In genomic region chr17:17623221-17623889, GRCm38 (mm10) we compare ENCODE assay signal across 8 mouse cellular contexts. TPM values are rescaled to one million over a fixed set of nuclear protein-coding genes. Genes with fewer than 3 reads are reported as not detected.
DNase-seq lines count a peak whose midpoint lies in the region; ATAC-seq and TF ChIP-seq lines count a peak whose summit lies in the region.

No protein-coding gene starts in this region.

- 2% methylated on average over 7 of the region's 7 CpGs for WGBS in cerebellum, adult 2 months
- WGBS in neural tube, embryonic 11.5 days, result 6% methylated on average over 7 of the region's 7 CpGs
- WGBS in limb, embryonic 13.5 days, result 5% methylated on average over 7 of the region's 7 CpGs
- 4% methylated on average over 7 of the region's 7 CpGs for WGBS in stomach, embryonic 16.5 days

- no peaks in the 10 kb centered on the region; the same call in 1 of the 2 replicates for H3K4me1 ChIP-seq in cerebellum, adult 2 months (ENCODE audit: control insufficient read depth, insufficient read depth, low read length)
- H3K4me1 ChIP-seq in neural tube, embryonic 11.5 days (ENCODE audit: control insufficient read depth, insufficient read depth, low read length), result peaks cover 6% of the 10 kb centered on the region; the same call in 1 of the 2 replicates
- H3K4me1 ChIP-seq in limb, embryonic 13.5 days, result peaks cover 28% of the 10 kb centered on the region
- peaks cover 13% of the 10 kb centered on the region for H3K4me1 ChIP-seq in stomach, embryonic 16.5 days (ENCODE audit: control insufficient read depth, insufficient read depth, low read length)

- ATAC-seq in neural tube, embryonic 11.5 days (ENCODE audit: insufficient read depth, low FRiP score, low TSS enrichment), result no peak
- no peak for ATAC-seq in limb, embryonic 13.5 days (ENCODE audit: low FRiP score, low read depth)
- no peak for ATAC-seq in stomach, embryonic 16.5 days (ENCODE audit: insufficient read depth, low FRiP score)
- no peak for ATAC-seq in activated CD4-positive, CD25-positive, alpha-beta regulatory T cell, adult 4 months

- no peaks in the 10 kb centered on the region for H3K27me3 ChIP-seq in cerebellum, adult 2 months (ENCODE audit: control insufficient read depth, insufficient read depth, low read length)
- no peaks in the 10 kb centered on the region for H3K27me3 ChIP-seq in neural tube, embryonic 11.5 days (ENCODE audit: control insufficient read depth, insufficient read depth, low read length)
- no peaks in the 10 kb centered on the region for H3K27me3 ChIP-seq in limb, embryonic 13.5 days
- no peaks in the 10 kb centered on the region for H3K27me3 ChIP-seq in stomach, embryonic 16.5 days (ENCODE audit: control insufficient read depth, insufficient read depth, low read length)

- no peak for TF ChIP-seq POLR2A in cerebellum, adult 2 months (IDR thresholded peaks at IDR 0.05; ENCODE audit: borderline replicate concordance, insufficient read depth, low read length)

- H3K4me3 ChIP-seq in cerebellum, adult 2 months (replicated peaks; ENCODE audit: insufficient read depth, low read depth, low read length), result peak overlapping the region; percentile 70
- peak overlapping the region; percentile 81 for H3K4me3 ChIP-seq in neural tube, embryonic 11.5 days (ENCODE audit: low read depth, low read length)
- peak overlapping the region; percentile 97 for H3K4me3 ChIP-seq in limb, embryonic 13.5 days
- H3K4me3 ChIP-seq in stomach, embryonic 16.5 days (replicated peaks; ENCODE audit: low read length), result peak overlapping the region; percentile 97

- no peak for TF ChIP-seq CTCF in cerebellum, adult 2 months (IDR thresholded peaks at IDR 0.05; ENCODE audit: borderline replicate concordance, insufficient read depth, low read depth, low read length)

- no peak for DNase-seq in cerebellum, adult 2 months
- DNase-seq in cerebellum, adult 11-12 months, result no peak
- no peak for DNase-seq in neural tube, embryonic 11.5 days (ENCODE audit: low spot score)
- DNase-seq in neural tube, embryonic 10.5 days (ENCODE audit: extremely low spot score, low spot score), result no peak
- no peak for DNase-seq in gastrocnemius, adult 18-20 months (ENCODE audit: low spot score)

- no peaks in the 10 kb centered on the region for H3K36me3 ChIP-seq in neural tube, embryonic 11.5 days (ENCODE audit: control insufficient read depth, insufficient read depth, low read length)
- H3K36me3 ChIP-seq in limb, embryonic 13.5 days, result no peaks in the 10 kb centered on the region
- H3K36me3 ChIP-seq in stomach, embryonic 16.5 days (ENCODE audit: control insufficient read depth, insufficient read depth, low read length), result no peaks in the 10 kb centered on the region

- no peaks in the 10 kb centered on the region for H3K9me3 ChIP-seq in neural tube, embryonic 11.5 days (ENCODE audit: control insufficient read depth, low read length)
- no peaks in the 10 kb centered on the region for H3K9me3 ChIP-seq in limb, embryonic 13.5 days
- no peaks in the 10 kb centered on the region for H3K9me3 ChIP-seq in stomach, embryonic 16.5 days (replicated peaks; ENCODE audit: control insufficient read depth, low read length)

- H3K9ac ChIP-seq in neural tube, embryonic 11.5 days (ENCODE audit: low read length), result peak overlapping the region; percentile 81
- H3K9ac ChIP-seq in limb, embryonic 13.5 days, result peak overlapping the region; percentile 94
- H3K9ac ChIP-seq in stomach, embryonic 16.5 days (ENCODE audit: low read length), result peak overlapping the region; percentile 86

- H3K4me2 ChIP-seq in neural tube, embryonic 11.5 days (ENCODE audit: low read depth), result peak overlapping the region; percentile 51
- H3K4me2 ChIP-seq in limb, embryonic 13.5 days (replicated peaks), result peak overlapping the region; percentile 77
- H3K4me2 ChIP-seq in stomach, embryonic 16.5 days (ENCODE audit: low read depth, low read length), result peak overlapping the region; percentile 75

- H3K27ac ChIP-seq in cerebellum, adult 2 months (ENCODE audit: insufficient read depth, low read length), result peak overlapping the region; percentile 71; the same call in 1 of the 2 replicates
- H3K27ac ChIP-seq in neural tube, embryonic 11.5 days (ENCODE audit: low read depth, low read length), result peak overlapping the region; percentile 97
- peak overlapping the region; percentile 100 for H3K27ac ChIP-seq in limb, embryonic 13.5 days
- peak overlapping the region; percentile 99 for H3K27ac ChIP-seq in stomach, embryonic 16.5 days (ENCODE audit: low read length)

RNA-seq across cellular contexts. Expression of gene Lnpep, which starts 1.5 kb away (rescaled TPM):
- polyA plus RNA-seq in cerebellum, adult 2 months (2012; rRNA removed), result 30.3 and 30.6 TPM in 2 replicates
- polyA plus RNA-seq in neural tube, embryonic 11.5 days (2014; fragmentation: Nextera tagmentation; extraction: Ambion mirVana), result 4.9 and 6.8 TPM in 2 replicates
- 12.0 and 12.3 TPM in 2 replicates for polyA plus RNA-seq in limb, embryonic 13.5 days (2015; fragmentation: Nextera tagmentation; extraction: Ambion mirVana)
- 9.3 and 10.1 TPM in 2 replicates for polyA plus RNA-seq in stomach, embryonic 16.5 days (2015; fragmentation: Nextera tagmentation; extraction: Ambion mirVana)
- polyA plus RNA-seq in activated CD4-positive, CD25-positive, alpha-beta regulatory T cell, adult 4 months (2017; shearing (Covaris generic)), result 10 to 100 TPM; 31.8 to 33.2 TPM
- total RNA-seq in gastrocnemius, adult 18-20 months (2021), result 10 to 100 TPM; 51.2 to 57.0 TPM
